Mouse (Mus musculus) embryonic facial prominence, embryonic 13.5 days (tissue): ENCODE results near the gene Npepl1. TPM values are rescaled to one million over a fixed set of nuclear protein-coding genes. Genes with fewer than 3 reads are reported as not detected.

Experiments used
- ATAC-seq: fragments of 200-750 bp; cut with Nextera tagmentation; 2 replicates; pipeline ENCODE4 v1.8.0; 2017; ENCODE audit warnings: low read depth; ENCODE audit not compliant: insufficient number of reproducible peaks, insufficient read depth, low FRiP score, low TSS enrichment
- H3K27ac ChIP-seq: fragments of 300-500 bp; sonication (generic); 2 replicates; pipeline ENCODE4 v1.5.1; 2015; ENCODE audit warnings: moderate library complexity, mild to moderate bottlenecking, inconsistent platforms
- H3K27me3 ChIP-seq: fragments of 300-500 bp; sonication (generic); 2 replicates; pipeline ENCODE4 v1.6.1; 2015; ENCODE audit warnings: mild to moderate bottlenecking, inconsistent platforms
- H3K36me3 ChIP-seq: fragments of 300-500 bp; sonication (generic); 2 replicates; pipeline ENCODE4 v1.6.1; 2015; ENCODE audit warnings: mild to moderate bottlenecking, inconsistent platforms
- H3K4me1 ChIP-seq: fragments of 300-500 bp; sonication (generic); 2 replicates; pipeline ENCODE4 v1.6.1; 2015; ENCODE audit warnings: inconsistent platforms
- H3K4me2 ChIP-seq: fragments of 300-500 bp; sonication (generic); 2 replicates; pipeline ENCODE4 v1.6.1; 2015; ENCODE audit warnings: moderate library complexity, mild to moderate bottlenecking, inconsistent platforms
- H3K4me3 ChIP-seq: fragments of 300-500 bp; sonication (generic); 2 replicates; pipeline ENCODE4 v1.5.1; 2015; ENCODE audit warnings: mild to moderate bottlenecking, inconsistent platforms
- H3K9ac ChIP-seq: fragments of 300-500 bp; sonication (generic); 2 replicates; pipeline ENCODE4 v1.6.1; 2015; ENCODE audit warnings: mild to moderate bottlenecking, inconsistent platforms
- H3K9me3 ChIP-seq: fragments of 300-500 bp; sonication (generic); 2 replicates; pipeline ENCODE4 v1.6.1; 2016; ENCODE audit warnings: inconsistent platforms
- WGBS: fragments of 180-500 bp; shearing (Covaris S2); methylation state at CpG from one replicate; pipeline ENCODE4 v1.1.7; 2015; ENCODE audit warnings: mixed read lengths; 5-methylcytosine and 5-hydroxymethylcytosine counted together
- polyA plus RNA-seq: library from polyadenylated mRNA; unstranded; fragments of >200 nt; fragmentation: Nextera tagmentation; extraction: Ambion mirVana; gene quantifications from 2 replicates; pipeline ENCODE4 v1.2.1, GENCODE M21; 2015

Npepl1 gene
- polyA plus RNA-seq, 1 experiment from 2014 or later, result 52.0 TPM

GRCm38 (mm10) chr2:174112931-174113330, 2.8 kb downstream of the Npepl1 start:
- no peak for ATAC-seq
- H3K4me1 ChIP-seq, result peaks cover 24% of the 10 kb centered on the region
- no peaks in the 10 kb centered on the region for H3K9me3 ChIP-seq
- no peak overlapping the region for H3K4me3 ChIP-seq
- H3K4me2 ChIP-seq, result no peak overlapping the region
- peaks cover 48% of the 10 kb centered on the region for H3K36me3 ChIP-seq
- H3K9ac ChIP-seq, result no peak overlapping the region
- no peak overlapping the region for H3K27ac ChIP-seq
- H3K27me3 ChIP-seq, result no peaks in the 10 kb centered on the region
- 83% methylated on average over 18 of the region's 18 CpGs for WGBS

DNA sequence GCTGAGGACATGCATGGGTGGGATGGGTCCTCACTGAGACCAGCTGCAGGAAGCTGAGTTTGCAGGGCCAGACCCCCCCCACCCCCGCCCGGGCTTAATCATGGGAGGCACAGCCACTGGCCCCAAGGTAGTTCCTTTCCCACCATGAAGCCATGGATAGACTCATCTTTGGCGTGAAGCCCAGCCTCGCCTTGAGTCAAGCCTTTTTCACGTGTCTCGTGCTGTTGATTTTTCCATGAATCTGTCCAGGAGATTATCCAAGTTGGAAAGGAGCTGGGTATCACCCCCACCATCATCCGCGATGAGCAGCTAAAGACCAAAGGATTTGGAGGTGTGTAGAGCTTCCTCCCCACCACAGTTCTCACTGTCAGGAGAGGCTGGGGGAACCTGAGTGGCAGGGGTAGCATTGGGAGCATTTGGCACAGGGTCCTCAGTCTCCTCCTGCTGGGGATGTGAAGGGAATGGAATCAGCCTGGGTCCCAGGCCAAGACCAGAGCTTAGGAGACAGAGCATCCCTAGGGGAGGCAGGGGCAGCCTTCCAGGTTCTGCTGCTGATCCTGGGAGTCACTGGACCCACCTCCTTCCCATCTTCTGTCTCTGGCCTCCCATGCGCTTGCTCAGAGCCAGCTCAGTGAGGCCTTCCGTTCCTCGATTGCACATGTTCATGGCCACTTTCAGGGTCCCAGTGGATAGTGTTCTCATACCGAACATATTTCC, 4.2 kb downstream of the Npepl1 start:
- Histone ChIP-seq H3K9me3 (no peaks in the 10 kb centered on the region), H3K36me3 (peaks cover 60% of the 10 kb centered on the region), H3K4me1 (peaks cover 24% of the 10 kb centered on the region), H3K27me3 (no peaks in the 10 kb centered on the region), H3K4me3 (no peak overlapping the region), H3K9ac (no peak overlapping the region), H3K27ac (no peak overlapping the region), H3K4me2 (no peak overlapping the region)
- ATAC-seq, result no peak
- WGBS, result 87% methylated on average over 12 of the region's 12 CpGs

- no peaks in the 10 kb centered on the region for H3K27me3 ChIP-seq
- H3K9me3 ChIP-seq, result no peaks in the 10 kb centered on the region
- H3K4me3 ChIP-seq, result no peak overlapping the region
- H3K4me2 ChIP-seq, result no peak overlapping the region
- H3K4me1 ChIP-seq, result peaks cover 7% of the 10 kb centered on the region
- WGBS, result 37% methylated on average over 16 of the region's 16 CpGs
- H3K36me3 ChIP-seq, result peaks cover 86% of the 10 kb centered on the region
- no peak overlapping the region for H3K9ac ChIP-seq
- H3K27ac ChIP-seq, result no peak overlapping the region
- peak; percentile 56; the same call in 1 of the 2 replicates for ATAC-seq
Measured at GRCm38 (mm10) chr2:174116929-174117328, 6.8 kb downstream of the Npepl1 start.

GRCm38 (mm10) chr2:174118141-174118540, 8.0 kb downstream of the Npepl1 start:
- ATAC-seq, result no peak
- Histone ChIP-seq H3K27me3 (no peaks in the 10 kb centered on the region), H3K9ac (no peak overlapping the region), H3K4me2 (no peak overlapping the region), H3K4me1 (peaks cover 7% of the 10 kb centered on the region), H3K9me3 (no peaks in the 10 kb centered on the region), H3K27ac (no peak overlapping the region), H3K36me3 (peaks cover 90% of the 10 kb centered on the region), H3K4me3 (no peak overlapping the region)
- 45% methylated on average over 11 of the region's 11 CpGs for WGBS

- H3K9ac ChIP-seq, result no peak overlapping the region
- H3K4me2 ChIP-seq, result no peak overlapping the region
- 89% methylated on average over 11 of the region's 11 CpGs for WGBS
- ATAC-seq, result no peak
- H3K4me3 ChIP-seq, result no peak overlapping the region
- H3K4me1 ChIP-seq, result peaks cover 7% of the 10 kb centered on the region
- no peaks in the 10 kb centered on the region for H3K27me3 ChIP-seq
- H3K9me3 ChIP-seq, result 0 out of 2 replicates have a peak, but pooled peaks cover 3% of the 10 kb centered on the region
- H3K27ac ChIP-seq, result no peak overlapping the region
- peaks cover 90% of the 10 kb centered on the region for H3K36me3 ChIP-seq
Measured at GRCm38 (mm10) chr2:174119259-174119658, 9.1 kb downstream of the Npepl1 start.

GRCm38 (mm10) chr2:174120631-174121030, 10.5 kb downstream of the Npepl1 start:
- no peak overlapping the region for H3K4me3 ChIP-seq
- ATAC-seq, result no peak
- peaks cover 88% of the 10 kb centered on the region for H3K36me3 ChIP-seq
- WGBS, result 93% methylated on average over 19 of the region's 19 CpGs
- no peak overlapping the region for H3K4me2 ChIP-seq
- H3K9me3 ChIP-seq, result peaks cover 15% of the 10 kb centered on the region
- H3K4me1 ChIP-seq, result peaks cover 7% of the 10 kb centered on the region
- H3K27me3 ChIP-seq, result no peaks in the 10 kb centered on the region
- no peak overlapping the region for H3K9ac ChIP-seq
- no peak overlapping the region for H3K27ac ChIP-seq

DNA sequence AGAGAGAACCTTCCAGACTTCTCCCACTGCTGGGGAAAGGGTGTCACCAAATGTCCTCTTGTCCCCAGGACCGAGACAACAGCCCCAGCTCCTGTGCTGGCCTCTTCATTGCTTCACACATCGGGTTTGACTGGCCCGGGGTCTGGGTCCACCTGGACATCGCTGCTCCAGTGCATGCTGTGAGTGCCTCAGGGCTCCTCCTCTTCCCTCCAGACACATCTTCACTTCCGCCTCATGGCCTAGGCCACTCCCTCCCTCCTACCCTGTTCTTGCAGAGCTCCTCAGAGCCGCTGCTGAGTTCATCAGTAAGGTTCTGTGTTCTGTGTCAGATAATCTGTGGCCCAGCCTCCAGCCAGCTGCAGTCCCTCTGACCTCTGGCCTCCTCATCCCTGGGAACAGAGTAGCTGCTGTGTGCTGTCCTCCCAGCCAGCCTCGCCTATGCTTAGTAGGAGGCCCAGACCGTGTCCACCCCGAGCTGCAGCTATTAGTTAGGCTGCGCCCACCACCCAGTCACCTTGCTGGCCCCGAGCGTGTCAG, 11.3 kb downstream of the Npepl1 start:
- H3K4me1 ChIP-seq, result peaks cover 10% of the 10 kb centered on the region
- no peak overlapping the region for H3K4me3 ChIP-seq
- H3K36me3 ChIP-seq, result peaks cover 82% of the 10 kb centered on the region
- no peak overlapping the region for H3K4me2 ChIP-seq
- WGBS, result 54% methylated on average over 12 of the region's 12 CpGs
- peaks cover 15% of the 10 kb centered on the region for H3K9me3 ChIP-seq
- no peak overlapping the region for H3K27ac ChIP-seq
- H3K9ac ChIP-seq, result no peak overlapping the region
- ATAC-seq, result no peak
- H3K27me3 ChIP-seq, result no peaks in the 10 kb centered on the region

DNA sequence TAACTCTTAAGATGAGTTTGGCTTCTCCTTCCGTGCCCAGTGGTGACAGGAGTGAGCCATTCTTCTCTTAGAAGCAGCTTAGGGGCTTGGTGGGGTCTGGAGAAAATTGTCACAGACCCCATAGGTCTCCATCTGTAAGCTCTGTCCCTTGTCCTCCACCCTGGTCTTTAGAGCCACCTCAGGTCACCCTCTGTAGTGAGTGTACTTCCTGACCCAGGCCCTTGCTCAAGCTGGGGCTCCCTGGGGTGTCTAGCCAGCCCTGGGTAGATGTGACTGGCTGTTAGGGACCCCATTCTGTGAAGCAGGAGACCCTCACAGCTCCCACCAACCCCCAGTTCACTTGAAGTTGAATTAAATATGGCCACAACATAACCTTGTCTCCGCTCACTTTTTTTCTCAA, 12.2 kb downstream of the Npepl1 start:
- Histone ChIP-seq H3K27me3 (no peaks in the 10 kb centered on the region), H3K9me3 (peaks cover 15% of the 10 kb centered on the region), H3K36me3 (peaks cover 76% of the 10 kb centered on the region), H3K4me2 (no peak overlapping the region), H3K27ac (no peak overlapping the region), H3K9ac (no peak overlapping the region), H3K4me3 (no peak overlapping the region), H3K4me1 (peaks cover 14% of the 10 kb centered on the region)
- no peak for ATAC-seq
- 93% methylated on average over 2 of the region's 2 CpGs for WGBS

DNA sequence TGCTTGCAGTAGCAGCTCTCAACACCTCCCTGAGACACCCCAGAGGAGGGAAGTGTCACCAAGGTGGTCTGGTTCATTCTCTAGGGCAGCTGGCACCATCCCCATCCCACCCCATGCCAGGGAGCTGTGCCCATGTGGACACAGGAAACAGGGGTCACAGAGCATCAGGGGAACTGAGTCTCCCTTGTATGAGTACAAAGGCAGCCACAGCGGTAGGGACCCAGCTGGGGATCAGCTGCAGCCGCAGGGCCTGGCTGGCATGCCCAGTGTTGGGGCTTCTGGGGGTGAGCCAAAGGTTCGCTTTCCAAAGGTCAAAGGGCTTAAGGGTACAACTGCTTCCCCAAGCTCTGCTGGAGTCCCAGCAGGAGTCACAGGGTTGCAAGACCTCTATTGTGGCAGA, 13.6 kb downstream of the Npepl1 start:
- no peak overlapping the region for H3K4me3 ChIP-seq
- 0 out of 2 replicates have a peak, but pooled peaks cover 3% of the 10 kb centered on the region for H3K27me3 ChIP-seq
- peaks cover 13% of the 10 kb centered on the region for H3K4me1 ChIP-seq
- peaks cover 15% of the 10 kb centered on the region for H3K9me3 ChIP-seq
- no peak overlapping the region for H3K27ac ChIP-seq
- H3K36me3 ChIP-seq, result peaks cover 65% of the 10 kb centered on the region
- ATAC-seq, result no peak
- 37% methylated on average over 3 of the region's 3 CpGs for WGBS
- H3K4me2 ChIP-seq, result no peak overlapping the region
- no peak overlapping the region for H3K9ac ChIP-seq

DNA sequence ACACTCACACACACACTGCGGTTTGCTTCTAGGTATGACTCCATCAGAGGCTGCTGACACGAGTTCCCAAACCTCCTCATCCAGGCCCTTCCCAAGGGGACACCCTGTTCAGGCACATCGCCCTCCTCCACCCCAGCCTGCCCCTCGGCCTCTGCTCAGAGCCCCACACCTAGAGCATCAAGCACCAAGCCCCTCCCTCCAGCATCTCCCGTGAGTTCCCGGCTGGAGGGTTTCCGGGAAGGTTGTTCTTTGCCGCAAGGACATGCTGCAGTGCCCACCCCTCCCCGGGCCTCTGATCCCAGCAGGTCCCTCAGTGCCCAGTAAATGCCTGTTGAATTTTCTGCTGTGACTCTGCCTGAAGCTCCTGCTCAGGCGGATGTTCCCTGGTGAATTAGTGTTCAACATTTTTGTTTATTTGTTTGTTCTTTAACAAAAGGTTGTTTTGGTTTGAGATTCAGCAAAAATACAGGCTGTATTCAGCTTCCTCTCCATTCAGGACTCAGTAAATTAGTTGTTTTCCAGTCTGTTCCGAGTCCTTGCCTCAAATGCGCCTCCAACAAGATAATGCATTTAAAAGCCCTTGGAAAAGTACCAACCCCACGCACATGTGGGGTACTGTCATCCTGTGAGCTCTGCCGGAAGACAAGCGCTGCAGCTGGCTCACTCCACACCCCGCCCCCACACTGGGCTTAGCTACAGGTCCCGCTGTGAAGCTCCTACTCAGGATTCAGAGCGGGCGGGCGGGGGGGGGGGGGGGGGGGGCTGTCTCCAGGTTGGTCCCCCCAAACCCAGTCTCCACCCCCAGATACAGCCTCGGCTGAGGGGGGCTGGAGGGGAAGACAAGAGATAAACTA, 16.6 kb downstream of the Npepl1 start:
- Histone ChIP-seq H3K9me3 (peaks cover 15% of the 10 kb centered on the region), H3K36me3 (peaks cover 35% of the 10 kb centered on the region), H3K27me3 (0 out of 2 replicates have a peak, but pooled peaks cover 3% of the 10 kb centered on the region), H3K4me2 (peak overlapping the region; percentile 53), H3K4me3 (peak overlapping the region; percentile 16; the same call in 1 of the 2 replicates), H3K9ac (peak overlapping the region; percentile 47), H3K4me1 (peaks cover 13% of the 10 kb centered on the region), H3K27ac (no peak overlapping the region)
- ATAC-seq, result peak; percentile 63
- WGBS, result 9% methylated on average over 17 of the region's 21 CpGs

GRCm38 (mm10) chr2:174127376-174127713, 17.2 kb downstream of the Npepl1 start:
- H3K27ac ChIP-seq, result no peak overlapping the region
- peak overlapping the region; percentile 53 for H3K4me2 ChIP-seq
- peak overlapping the region; percentile 47 for H3K9ac ChIP-seq
- H3K27me3 ChIP-seq, result 0 out of 2 replicates have a peak, but pooled peaks cover 3% of the 10 kb centered on the region
- peaks cover 15% of the 10 kb centered on the region for H3K9me3 ChIP-seq
- H3K4me3 ChIP-seq, result 0 out of 2 replicates have a peak overlapping the region, but pooled peaks have one; percentile 16
- WGBS, result 21% methylated on average over 6 of the region's 6 CpGs
- H3K4me1 ChIP-seq, result peaks cover 13% of the 10 kb centered on the region
- ATAC-seq, result no peak; the same call in 1 of the 2 replicates
- H3K36me3 ChIP-seq, result peaks cover 29% of the 10 kb centered on the region
